Mouse (Mus musculus) right cerebral cortex, postnatal 36 days (tissue): Measurements from ENCODE around the gene Htr1f.

Experiments used
- DNase-seq, 2 experiments: peaks; one replicate each; pipeline ENCODE4 v3.0.0; 2022; ENCODE audit warnings: low spot score in 2 of 2, mixed read lengths in 1 of 2

Gene Htr1f

GRCm38 (mm10) chr16:64973533-64974305 lies 131.9 kb downstream of the Htr1f start:
- DNase-seq = no peak

- DNase-seq = no peak
Observed at GRCm38 (mm10) chr16:64961690-64962089, 144.0 kb downstream of the Htr1f start.

GRCm38 (mm10) chr16:64941646-64942195 lies 163.9 kb downstream of the Htr1f start:
- no peak for DNase-seq

- no peak for DNase-seq
Observed at GRCm38 (mm10) chr16:64934793-64935192, 170.9 kb downstream of the Htr1f start.

- DNase-seq = peak; percentile 33 to 52
Observed at GRCm38 (mm10) chr16:64934011-64934410, 171.6 kb downstream of the Htr1f start.

GRCm38 (mm10) chr16:64923500-64923899 lies 182.2 kb downstream of the Htr1f start:
- DNase-seq = no peak

- no peak for DNase-seq
Observed at GRCm38 (mm10) chr16:64908747-64909146, 196.9 kb downstream of the Htr1f start.

GRCm38 (mm10) chr16:64907112-64907511 lies 198.5 kb downstream of the Htr1f start:
- no peak for DNase-seq

- no peak for DNase-seq
Observed at GRCm38 (mm10) chr16:64903328-64903727, 202.3 kb downstream of the Htr1f start.

GRCm38 (mm10) chr16:64899084-64899483 lies 206.6 kb downstream of the Htr1f start:
- DNase-seq = no peak

- no peak for DNase-seq
Observed at GRCm38 (mm10) chr16:64889496-64889895, 216.2 kb downstream of the Htr1f start.

- no peak for DNase-seq
Observed at GRCm38 (mm10) chr16:64885547-64885946, 220.1 kb downstream of the Htr1f start.

GRCm38 (mm10) chr16:64885142-64885541 lies 220.5 kb downstream of the Htr1f start:
- DNase-seq = no peak

- DNase-seq = no peak
Observed at GRCm38 (mm10) chr16:64884420-64884838, 221.2 kb downstream of the Htr1f start.

GRCm38 (mm10) chr16:64883896-64884295 lies 221.8 kb downstream of the Htr1f start:
- no peak for DNase-seq

- no peak for DNase-seq
Observed at GRCm38 (mm10) chr16:64881442-64881841, 224.2 kb downstream of the Htr1f start.

GRCm38 (mm10) chr16:64880986-64881385 lies 224.7 kb downstream of the Htr1f start:
- DNase-seq = no peak

- DNase-seq = no peak
Observed at GRCm38 (mm10) chr16:64879735-64880134, 225.9 kb downstream of the Htr1f start.

- no peak for DNase-seq
Observed at GRCm38 (mm10) chr16:64878611-64879132, 227.0 kb downstream of the Htr1f start.

- no peak for DNase-seq
Observed at GRCm38 (mm10) chr16:64877314-64877713, 228.3 kb downstream of the Htr1f start.

- DNase-seq = no peak
Observed at GRCm38 (mm10) chr16:64876631-64877265, 228.9 kb downstream of the Htr1f start.

GRCm38 (mm10) chr16:64875822-64876221 lies 229.8 kb downstream of the Htr1f start:
- no peak for DNase-seq

GRCm38 (mm10) chr16:64875384-64875783 lies 230.3 kb downstream of the Htr1f start:
- DNase-seq = no peak
